Mouse (Mus musculus) megakaryocyte, embryonic 14.5 days (primary cell): Measurements from ENCODE around the gene Tut4.

Experiments
- FLI1 ChIP-seq: IDR thresholded peaks from 2 replicates; pipeline ENCODE4 v1.6.1; 2012; ENCODE audit warnings: low read length, inconsistent platforms, mixed read lengths
- GATA1 ChIP-seq: IDR thresholded peaks from 3 replicates; pipeline ENCODE4 v1.6.1; 2012; ENCODE audit warnings: mixed read lengths, low read length, inconsistent platforms, borderline replicate concordance

- no peak for TF ChIP-seq GATA1
- TF ChIP-seq FLI1: no peak
Measured at GRCm38 (mm10) chr4:108456028-108456427, 3.2 kb upstream of the Tut4 start.
